Mouse (Mus musculus) MEL (cell line): ENCODE measurements around the gene Gm20388. TPM values are rescaled to one million over a fixed set of nuclear protein-coding genes. Genes with fewer than 3 reads are reported as not detected.
A peak's percentile ranks its signal among the peaks of the same experiment; 100 is the strongest.

Source experiments
- DNase-seq: peaks from one replicate; pipeline ENCODE4 v3.0.0; 2011; ENCODE audit warnings: low read depth, low spot score
- H3K27ac ChIP-seq: 2 replicates; pipeline ENCODE4 v1.5.1; 2012; ENCODE audit warnings: low read depth, mild to moderate bottlenecking, control low read depth, low read length, moderate library complexity; ENCODE audit not compliant: control insufficient read depth
- H3K27me3 ChIP-seq, 2 experiments: fragments of 150-350 bp in 1 of 2; sonication (generic) in 1 of 2; 2 replicates each; pipeline ENCODE4 v1.6.1; 2012; ENCODE audit warnings: low read length in 2 of 2, mild to moderate bottlenecking in 2 of 2, improper control_type of control experiment in 1 of 2, moderate library complexity in 1 of 2; ENCODE audit not compliant: insufficient read depth in 2 of 2, control insufficient read depth in 1 of 2
- H3K36me3 ChIP-seq, 2 experiments: 2 replicates each; pipeline ENCODE4 v1.6.1; 2012 to 2014; ENCODE audit warnings: low read length in 2 of 2, improper control_type of control experiment in 1 of 2, inconsistent platforms in 1 of 2, mild to moderate bottlenecking in 1 of 2; ENCODE audit not compliant: insufficient read depth in 2 of 2, control insufficient read depth in 1 of 2
- H3K4me1 ChIP-seq, 2 experiments: fragments of 150-350 bp in 1 of 2; sonication (generic) in 1 of 2; 2 replicates each; pipeline ENCODE4 v1.6.1; 2012; ENCODE audit warnings: low read length in 2 of 2, improper control_type of control experiment in 1 of 2, mild to moderate bottlenecking in 1 of 2; ENCODE audit not compliant: insufficient read depth in 2 of 2, control insufficient read depth in 1 of 2
- H3K4me3 ChIP-seq, 2 experiments: fragments of 150-350 bp in 1 of 2; sonication (generic) in 1 of 2; 2 replicates each; pipeline ENCODE4 v1.5.1; 2012; ENCODE audit warnings: low read depth in 2 of 2, low read length in 2 of 2, mild to moderate bottlenecking in 2 of 2, moderate library complexity in 2 of 2, control low read depth in 1 of 2, improper control_type of control experiment in 1 of 2; ENCODE audit not compliant: control insufficient read depth in 1 of 2, insufficient read depth in 1 of 2
- H3K79me2 ChIP-seq: 2 replicates; pipeline ENCODE4 v1.6.1; 2012; ENCODE audit warnings: mild to moderate bottlenecking, low read length, moderate library complexity; ENCODE audit not compliant: control insufficient read depth, poor library complexity, insufficient read depth
- H3K9ac ChIP-seq: 2 replicates; pipeline ENCODE4 v1.6.1; 2012; ENCODE audit warnings: low read depth, mild to moderate bottlenecking, control low read depth, low read length, moderate library complexity; ENCODE audit not compliant: control insufficient read depth, poor library complexity, severe bottlenecking
- H3K9me3 ChIP-seq: fragments of 150-350 bp; sonication (generic); replicated peaks from 2 replicates; pipeline ENCODE4 v1.6.1; 2012; ENCODE audit warnings: mild to moderate bottlenecking, low read length, improper control_type of control experiment, moderate library complexity; ENCODE audit not compliant: insufficient read depth
- BHLHE40 ChIP-seq: IDR thresholded peaks from 2 replicates; pipeline ENCODE4 v1.6.1; 2012; ENCODE audit warnings: low read depth, mild to moderate bottlenecking, inconsistent platforms, low read length, improper control_type of control experiment, borderline replicate concordance
- CHD1 ChIP-seq: IDR thresholded peaks from 2 replicates; pipeline ENCODE4 v1.6.1; 2012; ENCODE audit warnings: low read depth, mild to moderate bottlenecking, inconsistent platforms, low read length, improper control_type of control experiment
- E2F4 ChIP-seq: IDR thresholded peaks from 2 replicates; pipeline ENCODE4 v1.6.1; 2011; ENCODE audit warnings: low read depth, low read length, improper control_type of control experiment, borderline replicate concordance
- GATA1 ChIP-seq: IDR thresholded peaks from 2 replicates; pipeline ENCODE4 v1.6.1; 2011; ENCODE audit warnings: low read depth, low read length, improper control_type of control experiment
- JUND ChIP-seq: IDR thresholded peaks from 2 replicates; pipeline ENCODE4 v1.6.1; 2011; ENCODE audit warnings: low read depth, mild to moderate bottlenecking, improper control_type of control experiment, low read length
- MAFK ChIP-seq: IDR thresholded peaks from 2 replicates; pipeline ENCODE4 v1.6.1; 2011; ENCODE audit warnings: low read depth, mild to moderate bottlenecking, low read length, improper control_type of control experiment, borderline replicate concordance
- MEF2A ChIP-seq: IDR thresholded peaks from 2 replicates; pipeline ENCODE4 v1.6.1; 2014; ENCODE audit warnings: low read depth, mild to moderate bottlenecking, inconsistent platforms, low read length, improper control_type of control experiment; ENCODE audit not compliant: poor library complexity, insufficient replicate concordance, severe bottlenecking; ENCODE audit errors: extremely low read depth
- MYB ChIP-seq: IDR thresholded peaks from 2 replicates; pipeline ENCODE4 v1.6.1; 2011; ENCODE audit warnings: mild to moderate bottlenecking, low read depth, low read length, improper control_type of control experiment
- MYC ChIP-seq: IDR thresholded peaks from 2 replicates; pipeline ENCODE4 v1.6.1; 2011; ENCODE audit warnings: low read depth, mild to moderate bottlenecking, low read length, improper control_type of control experiment, moderate library complexity
- NRF1 ChIP-seq: IDR thresholded peaks from 2 replicates; pipeline ENCODE4 v1.6.1; 2014; ENCODE audit warnings: low read depth, mild to moderate bottlenecking, inconsistent platforms, low read length, improper control_type of control experiment, moderate library complexity; ENCODE audit not compliant: poor library complexity, insufficient read depth, severe bottlenecking
- POLR2A ChIP-seq, 2 experiments: IDR thresholded peaks; 2 replicates each; pipeline ENCODE4 v1.6.1; 2011 to 2012; ENCODE audit warnings: low read length in 2 of 2, mild to moderate bottlenecking in 2 of 2, control low read depth in 1 of 2, improper control_type of control experiment in 1 of 2, low read depth in 1 of 2, moderate library complexity in 1 of 2; ENCODE audit not compliant: control insufficient read depth in 1 of 2, insufficient read depth in 1 of 2, poor library complexity in 1 of 2
- POLR2AphosphoS2 ChIP-seq: IDR thresholded peaks from 2 replicates; pipeline ENCODE4 v1.6.1; 2011; ENCODE audit warnings: low read length, improper control_type of control experiment
- SMC3 ChIP-seq: IDR thresholded peaks from 2 replicates; pipeline ENCODE4 v1.6.1; 2011; ENCODE audit warnings: low read depth, low read length, improper control_type of control experiment
- TCF12 ChIP-seq: IDR thresholded peaks from 2 replicates; pipeline ENCODE4 v1.6.1; 2014; ENCODE audit warnings: low read depth, mild to moderate bottlenecking, inconsistent platforms, low read length, improper control_type of control experiment, moderate library complexity
- UBTF ChIP-seq: IDR thresholded peaks from 2 replicates; pipeline ENCODE4 v1.6.1; 2012; ENCODE audit warnings: low read depth, mild to moderate bottlenecking, inconsistent platforms, low read length, improper control_type of control experiment, moderate library complexity, borderline replicate concordance; ENCODE audit not compliant: insufficient read depth
- ZKSCAN1 ChIP-seq: IDR thresholded peaks from 2 replicates; pipeline ENCODE4 v1.6.1; 2012; ENCODE audit warnings: low read depth, mild to moderate bottlenecking, inconsistent platforms, low read length, improper control_type of control experiment, moderate library complexity
- ZNF384 ChIP-seq: IDR thresholded peaks from 2 replicates; pipeline ENCODE4 v1.6.1; 2012; ENCODE audit warnings: low read depth, mild to moderate bottlenecking, inconsistent platforms, low read length, improper control_type of control experiment
- polyA plus RNA-seq, 2 experiments: library from polyadenylated mRNA; stranded (reverse) in 1 of 2; unstranded in 1 of 2; fragments of >175 nt in 1 of 2; fragments of >200 nt in 1 of 2; gene quantifications; 2 replicates each; pipeline versions ENCODE4 v1.2.1 to v1.2.4; 2012; ENCODE audit warnings: low replicate concordance in 2 of 2, low read depth in 1 of 2; ENCODE audit not compliant: insufficient read length in 2 of 2, insufficient read depth in 1 of 2, missing spikeins in 1 of 2
- total RNA-seq: library from RNA; depleted of rRNA; stranded (reverse); fragments of 300-350 nt; gene quantifications from 2 replicates; pipeline ENCODE4 v1.2.3, GENCODE M21; 2012

The Gm20388 gene
- total and polyA plus RNA-seq, 3 experiments: 11.1 to 17.8 TPM; not detected in 1

DNA sequence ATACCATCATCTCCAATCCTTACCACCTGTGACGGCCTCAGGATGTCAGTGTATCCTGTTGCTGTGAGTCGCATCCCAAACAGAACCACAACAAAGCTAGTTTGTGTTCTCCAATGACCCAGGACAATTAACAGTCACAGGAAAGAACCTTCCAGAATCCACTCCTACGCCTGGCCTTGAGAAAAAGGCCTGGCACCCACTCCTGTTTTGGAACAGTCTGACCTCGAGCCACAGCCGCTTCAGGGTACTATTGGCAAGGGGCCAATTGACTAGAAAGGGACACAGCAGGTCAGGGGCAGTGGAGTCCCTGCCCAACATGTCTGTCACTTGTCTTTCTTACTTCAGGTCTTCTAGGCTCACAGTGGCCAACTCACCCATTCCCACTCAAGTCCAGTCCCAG is 1982.2 kb downstream of the Gm20388 start:
- H3K27ac ChIP-seq: no peak overlapping the region
- H3K36me3 ChIP-seq: peaks cover 4 to 38% of the 10 kb centered on the region in 2 experiments
- H3K9me3 ChIP-seq: no peaks in the 10 kb centered on the region
- H3K9ac ChIP-seq: no peak overlapping the region
- H3K4me1 ChIP-seq: peaks cover 3 to 4% of the 10 kb centered on the region in 2 experiments; a peak in 3 of 4 replicates
- peaks cover 36% of the 10 kb centered on the region for H3K79me2 ChIP-seq
- no peaks in the 10 kb centered on the region for H3K27me3 ChIP-seq
- no peak for DNase-seq
- no peak overlapping the region for H3K4me3 ChIP-seq
- no peak for TF ChIP-seq CHD1
- peak in 1 of 2 experiments; percentile 22; a peak in 1 of 4 replicates for TF ChIP-seq POLR2A (IDR thresholded peaks at IDR 0.05; ENCODE audit: control insufficient read depth in 1 of 2, insufficient read depth in 1 of 2, low read depth in 1 of 2, low read length in 2 of 2, poor library complexity in 1 of 2)
- TF ChIP-seq MEF2A: no peak
- TF ChIP-seq ZKSCAN1: no peak
- TF ChIP-seq MAFK: no peak
- TF ChIP-seq JUND: no peak
- peak; percentile 40; the same call in 1 of the 2 replicates for TF ChIP-seq POLR2AphosphoS2

DNA sequence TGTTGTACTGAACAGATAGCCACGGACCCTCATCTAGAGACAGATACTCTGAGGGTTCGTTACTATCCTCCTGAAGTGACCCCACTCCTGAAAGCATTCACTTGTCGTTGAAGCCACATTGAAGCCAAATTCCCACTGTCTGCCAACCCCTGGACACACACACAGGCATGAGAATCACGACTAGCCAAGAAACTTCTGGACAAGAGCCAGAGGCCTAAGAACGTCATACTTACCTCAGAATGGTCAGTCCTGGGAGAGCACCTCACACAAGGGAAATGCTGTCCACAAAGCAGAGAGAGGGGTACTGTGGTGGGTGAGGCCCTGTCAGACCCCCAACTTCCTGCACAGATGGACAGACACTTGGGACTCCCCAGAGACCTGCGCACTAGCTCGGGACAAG is 1985.3 kb downstream of the Gm20388 start:
- H3K36me3 ChIP-seq: peaks cover 30 to 33% of the 10 kb centered on the region in 2 experiments
- H3K4me3 ChIP-seq: no peak overlapping the region
- no peak overlapping the region for H3K9ac ChIP-seq
- no peak overlapping the region for H3K27ac ChIP-seq
- H3K27me3 ChIP-seq: no peaks in the 10 kb centered on the region
- no peak for DNase-seq
- no peak for TF ChIP-seq MYC
- TF ChIP-seq TCF12: no peak
- TF ChIP-seq UBTF: no peak
- no peak for TF ChIP-seq ZNF384
- TF ChIP-seq E2F4: no peak
- no peak for TF ChIP-seq NRF1
- no peak for TF ChIP-seq POLR2A (IDR thresholded peaks at IDR 0.05; ENCODE audit: control insufficient read depth in 1 of 2, insufficient read depth in 1 of 2, low read depth in 1 of 2, low read length in 2 of 2, poor library complexity in 1 of 2)
- TF ChIP-seq GATA1: no peak
- TF ChIP-seq BHLHE40: no peak
- TF ChIP-seq SMC3: no peak
- no peak for TF ChIP-seq MYB
- peaks cover 22 to 27% of the 10 kb centered on the region in 2 experiments; a peak in 3 of 4 replicates for H3K4me1 ChIP-seq
- H3K9me3 ChIP-seq: no peaks in the 10 kb centered on the region
- peaks cover 66% of the 10 kb centered on the region for H3K79me2 ChIP-seq
